Mouse (Mus musculus) B cell, adult 2 months (primary cell): ENCODE data around the gene Nppc.
A peak's percentile ranks its signal among the peaks of the same experiment; 100 is the strongest.

Experiments used
- DNase-seq, 2 experiments: peaks; one replicate each; pipeline ENCODE4 v3.0.0; 2022

The Nppc gene

DNA sequence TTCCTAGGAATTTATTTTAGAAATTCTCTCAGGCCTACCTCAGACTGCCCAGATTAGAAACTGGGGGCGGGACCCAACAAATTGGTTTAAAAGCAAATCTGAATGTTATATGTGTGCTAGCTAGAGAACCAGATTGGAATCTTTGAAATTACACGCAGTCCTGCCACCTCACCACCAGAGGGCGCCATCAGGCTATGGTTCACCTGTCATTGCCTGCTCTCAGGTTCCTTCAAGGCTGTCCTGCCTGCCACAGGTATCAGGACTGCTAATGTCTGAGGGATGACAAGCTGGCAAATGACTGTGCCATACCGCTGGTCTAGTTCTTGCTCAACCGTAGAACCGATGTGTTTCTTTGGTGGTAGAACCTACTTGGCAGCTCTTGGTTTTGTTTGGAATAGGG lies 20.1 kb downstream of the Nppc start:
- DNase-seq: peak; percentile 82

DNA sequence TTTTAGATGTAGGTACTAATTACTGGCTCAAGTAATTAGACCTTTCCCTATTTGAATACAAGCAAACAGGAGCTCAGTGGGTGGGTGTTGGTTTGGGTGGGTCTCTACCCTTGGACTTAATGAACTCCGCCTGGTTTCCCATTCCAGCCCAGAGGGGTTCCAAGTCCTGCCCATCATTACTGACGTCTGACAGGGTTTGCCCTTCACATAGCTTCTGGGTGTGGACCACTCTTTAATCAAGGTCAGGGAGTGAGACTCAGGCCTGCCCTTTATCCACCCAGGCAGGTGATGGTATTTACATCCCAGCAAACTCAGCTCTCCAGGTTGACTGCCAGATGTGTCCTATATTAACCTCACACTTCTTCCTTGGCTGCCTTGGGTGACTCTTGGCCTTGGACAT lies 22.9 kb downstream of the Nppc start:
- no peak for DNase-seq

DNA sequence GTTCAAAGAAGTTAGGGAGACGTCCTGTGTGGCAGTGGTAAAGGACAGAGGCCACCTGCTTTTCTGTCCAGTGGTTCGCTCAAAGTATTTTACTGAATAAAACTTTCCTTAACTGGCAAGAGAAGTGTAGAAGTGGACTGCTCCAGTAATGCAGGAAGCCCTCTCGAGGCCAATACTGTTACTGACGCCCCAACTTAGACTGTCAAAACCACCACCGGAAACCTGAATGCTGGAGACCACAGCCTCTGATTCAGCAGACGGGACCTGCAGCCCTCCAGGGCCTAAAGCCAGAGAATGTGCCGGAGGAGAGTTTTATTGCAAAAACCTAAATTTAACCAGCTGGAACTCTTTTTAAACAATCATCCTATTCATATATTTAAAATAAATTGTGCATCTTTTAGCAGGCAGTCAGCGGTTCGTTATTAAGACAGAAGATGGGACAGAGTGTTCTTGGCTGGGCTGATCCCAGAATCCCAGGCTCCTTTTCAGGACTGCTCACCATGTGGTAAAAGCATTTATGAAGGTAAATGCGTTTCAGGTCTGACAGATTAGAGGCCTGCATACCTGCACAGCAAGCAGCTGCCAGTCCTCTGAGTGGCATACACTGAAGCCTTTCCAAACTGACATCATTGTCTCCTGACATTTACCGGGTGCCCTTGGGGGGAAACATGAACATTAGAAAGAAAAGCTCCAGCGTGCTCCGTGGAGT lies 27.1 kb downstream of the Nppc start:
- peak; percentile 7 to 21 for DNase-seq

DNA sequence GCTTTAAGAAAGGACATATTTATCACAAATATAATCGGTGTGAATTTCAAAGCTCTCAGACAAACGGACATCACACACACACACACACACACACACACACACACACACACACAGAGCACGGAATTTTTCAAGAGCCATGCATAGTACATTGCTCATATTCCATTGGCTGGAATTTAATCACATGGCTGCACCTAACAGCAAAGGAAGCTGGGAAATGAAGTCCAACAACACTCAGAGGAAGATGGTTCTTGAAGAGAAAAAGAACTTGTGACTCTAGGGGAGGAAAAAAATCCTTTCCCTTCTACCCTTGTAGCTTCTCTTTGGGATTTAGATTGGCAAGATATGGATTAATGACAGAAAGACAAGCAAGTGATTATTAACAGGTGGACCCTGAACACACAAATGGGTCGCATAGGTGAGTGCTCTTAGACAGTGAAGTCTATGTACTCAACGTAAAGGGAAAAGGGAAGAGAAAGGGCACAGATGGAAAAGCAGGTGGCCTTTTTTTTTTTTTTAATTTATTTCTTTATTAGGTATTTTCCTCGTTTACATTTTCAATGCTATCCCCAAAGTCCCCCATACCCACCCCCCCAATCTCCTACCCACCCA lies 35.5 kb downstream of the Nppc start:
- no peak for DNase-seq

DNA sequence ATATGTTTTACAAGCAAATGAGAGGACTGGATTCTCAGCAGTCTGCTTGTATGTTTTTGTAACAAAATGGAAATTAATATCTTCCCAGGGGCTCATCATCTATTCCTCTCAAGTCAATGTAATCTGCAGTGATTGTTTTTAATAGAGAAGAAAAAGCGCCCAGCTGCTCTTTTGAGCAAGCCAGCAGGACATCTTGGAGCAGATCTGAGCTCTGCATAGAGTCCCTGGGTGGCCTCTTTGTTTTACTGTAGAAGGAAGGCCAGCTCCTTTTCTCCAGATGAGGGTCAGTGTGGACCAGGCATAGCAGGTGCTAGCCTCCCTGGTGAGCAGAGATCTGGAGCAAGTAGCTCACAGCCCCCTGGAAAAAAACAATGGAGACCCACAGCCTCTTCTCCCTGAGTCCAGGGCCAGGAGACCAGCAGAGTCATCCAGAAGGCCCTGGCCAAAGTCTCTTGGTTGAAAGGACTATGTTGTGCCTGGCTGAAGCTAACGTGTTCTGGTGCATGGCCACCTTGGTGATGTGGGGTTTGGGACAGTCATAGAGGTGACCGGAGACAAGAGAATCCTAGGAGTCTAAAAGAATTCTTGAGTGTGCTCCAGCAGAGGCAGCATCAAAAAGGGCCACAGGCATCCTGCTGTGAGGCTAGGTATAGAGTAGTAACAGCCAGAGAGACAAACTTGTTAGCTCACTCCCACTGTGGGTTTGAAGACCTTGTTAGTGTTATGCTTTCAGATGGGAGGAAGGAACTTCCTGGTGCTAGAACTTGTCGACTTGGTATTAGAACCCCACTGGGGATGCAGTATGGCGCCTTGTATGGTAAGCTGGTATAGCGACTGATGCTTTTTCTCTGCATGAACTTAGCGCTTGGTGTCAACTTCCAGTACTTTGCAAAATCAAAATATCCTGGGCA lies 36.3 kb downstream of the Nppc start:
- no peak for DNase-seq

DNA sequence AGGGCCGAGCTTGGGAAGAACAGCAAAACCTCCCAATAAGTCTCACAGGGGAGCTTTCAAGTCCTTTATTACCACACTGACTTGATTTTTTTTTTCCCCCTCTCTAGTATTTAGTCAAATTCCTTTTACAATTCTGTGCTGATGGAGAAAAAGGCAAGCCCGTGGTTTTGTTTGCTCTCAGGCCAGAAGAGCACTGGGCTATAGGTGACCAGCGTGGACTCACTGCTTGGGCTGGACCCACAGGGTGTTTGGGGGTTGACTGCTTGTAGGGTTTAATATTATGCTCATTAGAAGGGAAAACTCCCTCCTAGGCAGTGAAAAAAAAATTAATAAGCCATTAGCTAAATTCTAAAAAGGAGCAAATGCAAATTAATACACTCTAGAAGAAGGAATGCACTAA lies 36.9 kb downstream of the Nppc start:
- no peak for DNase-seq

DNA sequence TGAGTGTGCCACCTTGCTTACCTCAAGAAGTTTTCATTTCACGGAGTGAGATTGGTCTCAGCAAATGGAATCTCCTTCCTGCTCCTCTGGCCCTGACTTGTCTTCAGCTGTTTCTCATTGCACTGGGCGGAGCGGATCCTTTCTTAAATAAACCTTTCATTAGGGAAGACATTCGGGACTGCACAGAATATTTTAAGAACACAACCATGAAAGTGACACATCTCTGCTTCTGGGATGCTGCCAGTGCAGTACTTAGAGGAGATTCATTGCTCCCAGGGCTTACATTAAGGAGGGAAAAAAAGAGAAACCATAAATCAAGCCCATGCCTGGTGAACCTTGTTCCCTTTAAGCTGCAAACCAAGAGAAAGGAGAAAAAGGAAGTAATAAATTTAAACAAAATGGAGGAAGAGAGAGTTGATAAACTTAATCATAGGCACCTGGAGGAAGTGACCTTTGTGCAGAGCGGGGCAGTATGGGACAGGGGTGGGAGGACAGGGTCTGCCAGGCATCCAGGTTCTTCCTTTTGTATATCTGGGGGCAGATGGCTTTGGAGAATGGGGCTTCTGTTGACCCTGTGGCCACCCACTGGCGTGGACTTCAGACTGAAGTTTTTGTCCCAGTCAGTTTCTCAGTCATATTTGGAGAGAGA lies 37.5 kb downstream of the Nppc start:
- DNase-seq: no peak

DNA sequence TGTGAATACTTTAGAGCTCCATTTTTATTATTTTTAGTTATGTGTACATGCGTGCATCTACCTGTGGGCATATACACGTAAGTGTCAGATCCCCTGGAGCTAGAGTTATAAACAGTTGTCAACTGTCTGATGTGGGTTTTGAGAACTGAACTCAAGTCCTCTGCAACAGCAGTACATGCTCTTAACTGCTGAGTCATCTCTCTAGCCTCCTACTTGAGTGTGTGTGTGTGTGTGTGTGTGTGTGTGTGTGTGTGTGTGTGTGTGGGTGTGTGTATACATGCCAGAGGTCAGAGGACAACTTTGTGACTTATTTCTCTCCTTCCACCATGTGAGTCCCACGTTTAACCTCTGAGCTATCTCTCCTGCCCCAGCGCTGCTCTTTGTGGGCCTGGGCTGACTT lies 39.8 kb downstream of the Nppc start:
- no peak for DNase-seq

DNA sequence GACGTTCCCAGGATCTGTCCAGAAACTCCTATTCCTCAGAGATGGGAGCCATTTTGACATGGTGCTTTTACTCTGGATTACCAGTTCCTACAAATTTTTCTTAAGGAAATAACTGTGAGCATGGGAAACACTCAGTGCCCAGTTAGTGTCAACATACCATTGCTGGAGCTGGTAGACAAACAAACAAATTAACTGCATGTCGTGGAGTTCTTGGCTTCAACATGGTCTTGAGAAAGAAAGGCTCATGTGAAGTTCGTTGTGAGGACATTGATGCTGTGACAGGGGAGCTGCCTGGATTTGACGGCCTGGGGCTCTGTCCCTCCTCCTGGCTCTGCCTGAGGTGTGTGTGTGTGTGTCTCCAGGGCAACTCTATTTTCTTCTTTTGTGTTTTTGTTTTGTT lies 40.4 kb downstream of the Nppc start:
- DNase-seq: no peak

DNA sequence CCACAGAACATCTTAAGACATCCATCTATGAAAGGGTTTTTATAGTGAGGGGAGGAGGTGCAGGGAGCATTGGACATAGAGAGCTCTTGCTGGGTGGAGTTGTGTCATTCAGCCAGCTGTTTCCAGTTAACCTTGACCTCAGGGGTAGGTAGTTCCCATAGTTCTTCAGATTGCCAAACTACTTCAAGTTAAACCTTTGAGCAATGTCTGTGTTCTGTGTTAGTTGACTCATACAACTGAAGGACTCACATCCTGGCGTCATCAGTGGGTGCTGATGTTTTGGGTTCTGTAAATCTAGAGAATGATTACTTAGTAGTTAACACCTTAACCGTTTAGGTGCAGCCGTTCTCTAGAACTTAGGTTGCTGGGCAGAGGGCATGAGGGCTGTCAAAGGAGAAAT lies 42.1 kb downstream of the Nppc start:
- DNase-seq: no peak

DNA sequence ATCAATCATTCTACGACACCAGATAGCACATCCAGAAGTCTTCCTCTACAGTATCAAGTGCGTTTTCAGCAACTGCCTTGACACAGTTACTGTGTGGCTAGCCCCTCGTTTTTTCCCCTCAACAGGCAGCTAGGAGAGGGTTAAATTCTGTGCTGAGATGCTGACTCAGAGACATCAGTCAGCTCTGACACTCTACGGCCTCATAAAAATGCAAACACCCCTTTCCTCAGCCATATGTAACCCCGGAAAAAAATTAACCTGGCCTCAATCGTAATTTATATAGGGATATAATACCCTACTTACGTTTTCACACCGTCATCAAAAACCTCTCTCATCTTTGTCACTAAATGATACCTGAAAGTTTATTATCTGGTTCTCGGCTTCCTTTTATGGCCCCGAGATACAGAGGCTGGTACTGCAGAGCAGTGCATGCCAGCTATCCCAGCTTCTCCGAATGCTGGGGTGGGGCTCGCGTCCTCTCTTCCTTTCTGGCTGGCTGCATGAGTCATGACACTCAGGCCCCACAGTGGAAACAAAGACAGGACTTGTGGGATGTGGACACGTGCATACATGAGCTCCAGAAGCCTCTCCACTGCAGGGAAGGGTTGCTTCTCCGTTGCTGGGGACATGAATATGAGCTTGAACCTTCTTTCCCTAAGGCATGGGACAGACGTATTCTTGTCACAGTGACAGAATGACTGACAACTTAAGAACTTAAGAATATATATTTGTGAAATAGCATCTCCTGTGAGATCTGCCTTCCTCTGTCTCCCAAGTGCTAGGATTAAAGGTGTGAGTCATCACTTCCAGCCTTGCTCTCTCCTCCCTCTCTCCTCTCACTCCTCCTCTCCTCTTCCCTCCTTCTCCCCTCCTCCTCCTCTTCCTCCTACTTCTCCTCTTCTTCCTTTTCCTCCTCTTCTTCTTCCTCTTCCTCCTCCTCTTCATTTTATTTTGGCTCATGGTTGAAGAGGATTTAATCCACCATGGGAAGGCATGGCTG lies 47.1 kb downstream of the Nppc start:
- DNase-seq: no peak

DNA sequence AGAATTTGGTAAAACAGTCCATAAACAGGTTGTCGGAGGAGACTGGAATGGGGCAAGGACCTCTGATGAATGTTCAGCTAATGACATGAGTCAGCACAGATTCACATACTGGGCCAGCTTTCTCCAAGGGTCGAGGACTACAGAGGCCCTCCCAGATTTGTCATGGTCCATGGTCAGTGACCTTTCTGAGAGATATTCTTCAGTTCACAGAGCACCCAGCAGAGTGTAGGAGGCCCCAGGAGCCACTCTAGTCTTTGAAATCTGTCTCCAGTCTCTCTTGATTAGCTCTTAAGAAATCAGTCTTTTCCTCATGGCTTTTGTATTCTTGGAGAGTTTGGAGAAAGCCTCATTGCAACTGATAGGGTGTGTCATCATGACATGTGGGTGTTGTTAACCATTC lies 48.1 kb downstream of the Nppc start:
- no peak for DNase-seq

DNA sequence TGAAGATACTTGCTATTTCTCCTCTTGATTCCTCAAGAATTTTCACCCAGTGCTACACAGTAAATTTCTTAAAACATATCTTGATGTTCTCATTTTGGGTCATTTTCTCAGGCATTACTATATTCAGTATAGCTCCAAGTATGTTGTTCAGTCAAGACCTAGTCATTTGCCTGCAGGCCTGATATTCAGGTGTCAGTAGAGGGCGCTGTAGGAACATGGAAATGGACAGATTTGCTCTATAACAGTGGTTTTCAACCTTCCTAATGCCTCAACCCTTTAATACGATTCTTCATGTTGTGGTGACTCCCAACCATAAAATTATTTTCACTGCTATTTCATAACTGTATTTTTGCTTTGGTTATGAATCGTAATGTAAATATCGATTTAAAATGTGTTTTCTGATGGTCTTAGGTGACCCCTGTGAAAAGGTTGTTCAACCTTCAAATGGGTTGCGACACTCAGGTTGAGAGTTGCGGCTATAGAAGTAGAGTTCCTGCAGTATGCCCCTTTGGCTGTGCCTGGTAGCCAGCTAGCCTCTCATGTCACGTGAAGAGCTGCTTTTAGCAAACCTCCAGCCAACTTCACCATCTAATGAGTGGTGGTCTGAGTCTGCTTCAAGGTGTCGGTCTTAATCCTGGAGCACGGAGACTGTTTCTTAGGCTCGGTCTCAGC lies 51.8 kb downstream of the Nppc start:
- DNase-seq: peak; percentile 63 to 66
